Mouse (Mus musculus): ENCODE measurements around the gene Fmc1. TPM values are rescaled to one million over a fixed set of nuclear protein-coding genes. Genes with fewer than 3 reads are reported as not detected.

The Fmc1 gene
- total RNA-seq, 2 experiments from 2014 or later = 52.9 to 55.7 TPM

DNA sequence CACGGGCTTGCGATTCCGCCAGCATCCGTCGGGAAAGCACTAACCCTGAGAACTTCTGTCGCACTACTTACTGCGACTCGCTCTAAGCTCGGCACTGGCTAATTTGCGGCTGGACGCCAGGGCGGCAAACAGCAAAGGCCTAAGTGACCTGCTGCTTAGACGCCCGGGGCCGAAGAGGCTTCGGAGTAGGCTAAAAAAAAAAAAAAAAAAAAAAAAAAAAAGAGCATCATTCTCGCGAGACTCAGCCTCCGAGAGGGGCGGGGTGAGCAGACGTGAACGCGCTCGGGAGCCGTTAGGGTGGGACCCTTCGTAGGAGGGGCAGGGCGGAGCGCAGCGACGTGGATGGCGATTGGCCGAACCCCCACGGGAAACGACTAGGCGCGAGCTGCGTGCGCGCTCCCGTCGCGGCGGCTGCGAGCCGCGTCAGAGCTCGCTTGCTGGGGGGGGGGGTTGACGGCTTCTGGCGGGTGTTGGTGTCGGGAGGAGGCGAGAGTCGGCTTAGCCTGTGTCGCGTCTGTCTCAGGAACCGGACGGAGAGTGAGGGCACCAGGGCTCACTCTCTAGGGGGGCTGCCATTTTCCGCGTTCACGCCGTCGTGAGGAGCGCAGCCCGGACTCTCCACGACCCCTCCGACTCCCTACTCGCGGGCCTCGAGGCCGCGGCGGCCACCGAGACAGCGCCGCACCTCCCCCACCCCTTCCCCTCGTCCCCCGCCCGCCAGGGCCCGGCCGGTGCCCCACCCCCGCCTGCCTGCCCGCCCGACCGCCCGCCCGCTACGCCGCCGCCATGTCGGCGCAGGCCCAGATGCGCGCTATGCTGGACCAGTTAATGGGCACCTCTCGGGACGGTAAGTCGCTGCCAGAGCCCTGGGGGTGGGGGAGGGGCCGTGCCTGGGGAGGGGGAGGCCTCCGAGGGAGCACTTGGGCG, 18.0 kb downstream of the Fmc1 start, which contains the start of gene Luc7l2:
Gene Luc7l2, plus strand, starts transcription at position 273 of the 927 bp plus-strand sequence.
- peak; percentile 94 to 96 for DNase-seq (ENCODE audit: low spot score in 2 of 2)

DNA sequence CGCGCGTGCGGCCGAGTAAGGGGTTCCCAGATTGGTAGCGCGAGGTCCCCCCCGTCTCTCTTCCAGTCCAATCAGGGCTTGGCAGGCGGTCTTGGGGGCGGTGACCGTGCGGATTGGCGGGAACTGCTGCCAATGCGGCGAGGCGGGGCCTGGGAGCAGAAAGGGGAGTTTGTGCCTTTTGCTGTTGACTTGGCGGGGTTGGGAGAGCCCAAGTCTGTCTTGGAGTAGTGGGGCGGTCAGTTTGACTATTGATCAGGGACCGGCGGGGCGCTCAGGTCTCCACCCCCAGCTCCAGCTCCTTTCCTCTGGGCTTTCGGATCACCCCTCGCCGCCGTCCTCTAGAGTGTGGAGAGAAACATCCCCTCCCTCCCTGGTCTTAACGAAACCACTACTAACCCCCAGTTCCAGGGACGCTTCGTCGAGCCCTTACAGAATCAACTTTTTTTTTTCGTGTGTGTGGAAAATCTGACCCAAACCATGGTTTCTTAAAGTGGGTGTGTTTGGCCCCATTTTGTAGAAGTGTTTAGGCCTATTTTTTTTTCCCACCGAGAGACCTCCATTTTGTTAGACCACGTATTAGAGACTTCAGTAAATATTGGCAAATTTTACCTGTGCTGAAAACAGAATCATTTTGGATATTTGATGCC, 18.8 kb downstream of the Fmc1 start:
- DNase-seq (ENCODE audit: low spot score in 2 of 2) = peak; percentile 96 to 97

DNA sequence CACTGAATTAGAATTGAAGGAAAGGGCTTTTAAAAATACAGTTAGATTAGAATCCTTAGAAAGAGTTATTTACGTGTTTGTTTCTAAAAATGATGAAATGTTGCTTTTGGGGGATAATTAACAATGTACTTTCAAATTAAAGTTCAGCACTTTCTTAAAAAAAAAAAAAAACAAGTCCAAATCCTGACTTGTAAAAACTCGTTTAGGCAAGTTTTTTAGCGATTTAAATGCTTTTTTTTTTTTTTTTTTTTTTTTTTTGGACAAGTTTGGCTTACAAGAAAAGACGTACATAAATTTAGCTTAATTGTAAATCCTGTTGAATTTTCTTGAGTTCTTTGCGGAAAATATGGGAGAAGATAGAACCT, 19.3 kb downstream of the Fmc1 start:
- no peak for DNase-seq (ENCODE audit: low spot score in 2 of 2)

DNA sequence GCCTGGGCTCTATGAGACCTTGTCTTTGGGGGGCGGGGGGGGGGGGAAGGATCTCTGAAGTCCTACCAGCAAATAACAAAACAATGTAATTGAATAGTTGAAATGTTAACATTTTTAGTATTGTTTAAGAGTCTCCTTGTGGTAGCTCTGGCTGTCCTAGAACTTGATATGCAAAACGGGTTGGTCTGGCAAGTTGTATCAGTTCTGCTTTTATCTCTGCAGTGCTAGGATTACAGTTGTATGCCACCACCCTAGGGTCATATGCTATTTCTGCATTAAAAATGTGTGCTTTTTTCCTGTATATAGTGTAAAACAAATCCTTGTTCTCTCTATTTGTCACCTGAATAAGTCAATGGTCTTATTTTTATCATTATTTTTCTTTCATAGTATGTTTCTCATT, 42.8 kb downstream of the Fmc1 start:
- DNase-seq (ENCODE audit: low spot score in 2 of 2) = no peak

DNA sequence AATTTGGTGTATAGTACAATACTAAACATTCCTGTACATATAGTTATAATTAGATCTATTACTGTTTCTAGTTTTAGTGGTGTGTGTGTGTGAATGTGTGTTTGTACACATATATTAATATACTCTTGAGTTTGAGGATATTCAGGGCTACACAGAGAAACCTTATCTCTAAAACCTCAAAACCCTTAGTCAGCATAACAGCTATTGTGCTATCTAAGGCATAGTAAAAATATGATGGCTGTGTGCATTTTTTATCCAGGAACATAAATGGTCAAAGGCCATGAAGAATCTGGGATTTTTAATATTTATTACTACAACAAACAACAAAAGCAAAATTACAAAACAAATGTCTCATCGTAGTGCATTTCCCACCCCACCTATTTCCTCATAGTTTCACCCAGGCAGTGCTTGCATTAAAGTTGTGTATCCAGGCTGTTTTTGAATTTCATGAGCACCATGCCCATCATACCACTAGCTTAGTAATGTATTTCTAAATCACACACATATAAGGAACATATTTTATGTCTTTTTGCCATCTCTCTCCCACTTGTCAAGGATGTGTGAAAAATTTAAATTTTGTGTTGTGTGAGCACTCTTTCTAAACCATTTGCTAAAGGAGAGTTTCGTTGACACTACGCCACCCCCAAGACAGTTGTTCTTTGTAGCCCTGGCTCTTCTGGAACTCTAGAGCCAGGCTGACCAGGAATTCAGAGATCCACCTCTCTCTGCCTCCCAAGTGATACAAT, 47.0 kb downstream of the Fmc1 start:
- no peak for DNase-seq (ENCODE audit: low spot score in 2 of 2)

DNA sequence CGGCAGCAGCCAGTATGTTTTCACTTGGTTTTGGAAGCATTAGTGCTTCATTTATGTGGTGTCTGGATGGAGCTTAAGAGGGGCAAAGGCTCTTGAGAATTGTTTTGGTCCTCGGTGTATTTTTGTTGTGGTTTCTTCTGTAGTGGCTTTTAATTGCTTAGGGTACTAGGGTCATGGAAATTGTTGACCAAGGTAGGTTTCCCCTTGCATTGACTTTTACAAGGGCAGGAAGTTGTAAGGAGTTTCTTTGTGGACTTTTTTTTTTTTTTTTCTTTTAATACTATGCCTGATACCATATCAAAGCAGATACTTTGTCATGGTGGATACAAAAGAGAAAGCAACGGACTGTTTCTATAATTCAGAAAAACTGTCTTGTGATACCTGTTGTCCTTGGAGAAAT, 48.4 kb downstream of the Fmc1 start:
- DNase-seq (ENCODE audit: low spot score in 2 of 2) = no peak

Small RNAs within 50 kb of the gene (microRNA-seq; reads per million reads assigned to microRNA genes)
- gene Mir7670 = 0 reads per million in 2 experiments

Other genes starting within 250 kb of the Fmc1 start
- gene Zc3hav1l, start 234.2 kb upstream of the Fmc1 start, total RNA-seq (2021) = 1 to 10 TPM; 4.5 to 4.6 TPM
- gene Zc3hav1, start 178.9 kb upstream of the Fmc1 start, total RNA-seq (2021) = 1 to 10 TPM; 5.1 to 7.1 TPM
- gene Ttc26, start 152.0 kb upstream of the Fmc1 start, total RNA-seq (2021) = 10 to 100 TPM; 12.0 to 12.7 TPM
- 10 to 100 TPM; 44.6 to 45.8 TPM for gene Ubn2, start 99.6 kb upstream of the Fmc1 start, total RNA-seq (2021)
- gene Luc7l2, start 17.8 kb downstream of the Fmc1 start, total RNA-seq (2021) = 100 to 1,000 TPM; 153 to 160 TPM
- 1 to 10 TPM in 1 of 2 experiments, under 1 TPM in 1; 0.64 to 1.2 TPM for gene Klrg2, start 103.7 kb downstream of the Fmc1 start, total RNA-seq (2021)
- gene Clec2l, start 129.6 kb downstream of the Fmc1 start, total RNA-seq (2021) = 10 to 100 TPM; 49.0 to 57.6 TPM

Data from layer of hippocampus, adult 18-20 months (tissue).